ENCODE assay signal across 21 mouse cellular contexts in the genomic region with DNA sequence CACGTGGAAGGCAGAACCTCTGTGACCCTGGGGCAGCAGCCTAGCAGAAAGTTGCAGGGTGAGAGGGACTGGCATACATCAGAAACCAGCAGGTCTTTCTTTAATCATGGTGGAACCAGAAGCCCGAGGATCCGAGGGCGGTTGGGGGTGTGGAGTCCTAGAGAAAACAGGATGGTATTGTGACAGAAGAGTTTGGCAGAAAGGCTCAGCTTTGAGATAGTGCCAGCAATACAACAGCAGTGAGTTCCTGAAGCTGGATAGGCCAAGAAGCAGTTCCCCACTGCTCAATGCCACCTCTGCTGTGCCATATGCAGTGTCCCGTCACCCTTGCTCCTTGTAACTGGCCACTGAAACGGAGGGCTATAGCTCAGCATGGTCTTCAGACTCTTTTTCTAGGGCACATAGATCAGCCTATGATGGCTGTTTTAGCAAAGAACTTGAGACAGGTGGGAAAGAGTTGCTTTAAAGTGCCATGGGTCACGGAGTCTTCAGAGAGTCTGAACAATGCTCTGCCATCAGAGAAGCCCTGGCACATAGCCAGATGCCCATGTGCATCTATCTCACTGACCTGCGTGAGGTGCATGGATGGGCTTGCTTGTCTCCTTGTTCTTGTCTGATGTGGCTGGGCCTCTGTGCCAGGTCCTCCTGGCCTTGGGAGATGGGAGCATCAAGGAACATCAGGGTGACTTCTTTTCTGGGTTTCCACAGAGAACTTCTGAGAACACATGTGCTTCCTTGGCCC.
"Had no signal": no experiment of that assay in that cellular context is flagged by ENCODE, and none has a peak within 500 bp of the region (broad histone marks: within the 10 kb centered on the region; RNA-seq: fewer than 3 reads in every experiment).

No protein-coding gene starts in this region.

- H3K9me3 ChIP-seq: limb, embryonic 12.5 days; limb, embryonic 15.5 days; midbrain, embryonic 12.5 days; midbrain, embryonic 15.5 days; neural tube, embryonic 12.5 days; neural tube, embryonic 15.5 days; stomach, embryonic 15.5 days had no signal

- H3K4me2 ChIP-seq: limb, embryonic 12.5 days; limb, embryonic 15.5 days; liver, embryonic 11.5 days; lung, embryonic 14.5 days; midbrain, embryonic 12.5 days; midbrain, embryonic 15.5 days; neural tube, embryonic 12.5 days; neural tube, embryonic 15.5 days; stomach, embryonic 15.5 days had no signal

- H3K4me3 ChIP-seq: limb, embryonic 12.5 days; limb, embryonic 15.5 days; midbrain, embryonic 12.5 days; midbrain, embryonic 15.5 days; neural tube, embryonic 12.5 days; neural tube, embryonic 15.5 days; stomach, embryonic 15.5 days had no signal

- H3K36me3 ChIP-seq: midbrain, embryonic 12.5 days; midbrain, embryonic 15.5 days; neural tube, embryonic 12.5 days; stomach, embryonic 15.5 days had no signal

- ATAC-seq: liver, postnatal 0 days; lung, postnatal 0 days had no signal

- H3K27ac ChIP-seq: kidney, postnatal 0 days; limb, embryonic 12.5 days; limb, embryonic 15.5 days; liver, embryonic 14.5 days; macrophage; midbrain, embryonic 12.5 days; midbrain, embryonic 15.5 days; neural tube, embryonic 12.5 days; neural tube, embryonic 15.5 days; stomach, embryonic 15.5 days had no signal

- H3K4me1 ChIP-seq: limb, embryonic 12.5 days; midbrain, embryonic 15.5 days; neural tube, embryonic 12.5 days; neural tube, embryonic 15.5 days; stomach, embryonic 15.5 days had no signal

- H3K9ac ChIP-seq: limb, embryonic 12.5 days; limb, embryonic 15.5 days; liver, embryonic 14.5 days; liver, postnatal 0 days; lung, embryonic 14.5 days; midbrain, embryonic 12.5 days; midbrain, embryonic 15.5 days; neural tube, embryonic 12.5 days; neural tube, embryonic 15.5 days; stomach, embryonic 15.5 days had no signal

- DNase-seq: kidney, adult 2 months; kidney, postnatal 25 days; liver, postnatal 0 days; lung, embryonic 14.5 days; right cerebral cortex, adult 18-20 months; right cerebral cortex, postnatal 14 days; right cerebral cortex, postnatal 4 days; spleen, adult 18-20 months; thymus, postnatal 25 days had no signal

- H3K27me3 ChIP-seq: limb, embryonic 12.5 days; limb, embryonic 15.5 days; midbrain, embryonic 12.5 days; midbrain, embryonic 15.5 days; neural tube, embryonic 12.5 days; neural tube, embryonic 15.5 days; stomach, embryonic 15.5 days had no signal
